Mouse (Mus musculus): ENCODE data around the gene Bcl2l12.

GRCm38 (mm10) chr7:45046853-45047350 lies 48.4 kb upstream of the Bcl2l12 start:
- no peak for TF ChIP-seq TAL1 (IDR thresholded peaks at IDR 0.05; ENCODE audit: low read length)
- TF ChIP-seq GATA1 (IDR thresholded peaks at IDR 0.05; ENCODE audit: low read length): no peak
